Mouse (Mus musculus) hindbrain, embryonic 10.5 days (tissue): ENCODE measurements around the gene Actr10. TPM values are rescaled to one million over a fixed set of nuclear protein-coding genes. Genes with fewer than 3 reads are reported as not detected.

Experiments
- DNase-seq: peaks from one replicate; pipeline ENCODE4 v3.0.0-alpha.2; 2017; ENCODE audit warnings: low spot score
- H3K27ac ChIP-seq: fragments of 300-500 bp; sonication (generic); 2 replicates; pipeline ENCODE4 v1.5.1; 2016; ENCODE audit warnings: mild to moderate bottlenecking, moderate library complexity
- H3K27me3 ChIP-seq: fragments of 300-500 bp; sonication (generic); 2 replicates; pipeline ENCODE4 v1.6.1; 2016; ENCODE audit warnings: mild to moderate bottlenecking; ENCODE audit not compliant: poor library complexity, insufficient read depth, severe bottlenecking
- H3K36me3 ChIP-seq: fragments of 300-500 bp; sonication (generic); 2 replicates; pipeline ENCODE4 v1.6.1; 2016; ENCODE audit warnings: mild to moderate bottlenecking, moderate library complexity
- H3K4me1 ChIP-seq: fragments of 300-500 bp; sonication (generic); replicated peaks from 2 replicates; pipeline ENCODE4 v1.6.1; 2016; ENCODE audit warnings: mild to moderate bottlenecking
- H3K4me3 ChIP-seq: fragments of 300-500 bp; sonication (generic); 2 replicates; pipeline ENCODE4 v1.5.1; 2016; ENCODE audit warnings: mild to moderate bottlenecking, moderate library complexity
- H3K9me3 ChIP-seq: fragments of 300-500 bp; sonication (generic); 2 replicates; pipeline ENCODE4 v1.6.1; 2016; ENCODE audit warnings: mild to moderate bottlenecking, moderate library complexity
- WGBS: fragments of 180-500 bp; shearing (Covaris S2); methylation state at CpG from one replicate; pipeline ENCODE4 v1.1.7; 2016; 5-methylcytosine and 5-hydroxymethylcytosine counted together
- polyA plus RNA-seq: library from polyadenylated mRNA; unstranded; fragments of >200 nt; fragmentation: Nextera tagmentation; extraction: Ambion mirVana; gene quantifications from 2 replicates; pipeline ENCODE4 v1.2.1, GENCODE M21; 2016

Gene Actr10
- polyA plus RNA-seq, 1 experiment from 2014 or later = 229 TPM

GRCm38 (mm10) chr12:70911029-70911428 is 26.6 kb upstream of the Actr10 start:
- Histone ChIP-seq H3K4me1 (peaks cover 24% of the 10 kb centered on the region), H3K27ac (no peak overlapping the region), H3K36me3 (no peaks in the 10 kb centered on the region), H3K4me3 (no peak overlapping the region), H3K9me3 (peaks cover 4% of the 10 kb centered on the region; the same call in 1 of the 2 replicates), H3K27me3 (no peaks in the 10 kb centered on the region)
- peak; percentile 77 for DNase-seq
- 10% methylated on average over 5 of the region's 5 CpGs for WGBS

DNA sequence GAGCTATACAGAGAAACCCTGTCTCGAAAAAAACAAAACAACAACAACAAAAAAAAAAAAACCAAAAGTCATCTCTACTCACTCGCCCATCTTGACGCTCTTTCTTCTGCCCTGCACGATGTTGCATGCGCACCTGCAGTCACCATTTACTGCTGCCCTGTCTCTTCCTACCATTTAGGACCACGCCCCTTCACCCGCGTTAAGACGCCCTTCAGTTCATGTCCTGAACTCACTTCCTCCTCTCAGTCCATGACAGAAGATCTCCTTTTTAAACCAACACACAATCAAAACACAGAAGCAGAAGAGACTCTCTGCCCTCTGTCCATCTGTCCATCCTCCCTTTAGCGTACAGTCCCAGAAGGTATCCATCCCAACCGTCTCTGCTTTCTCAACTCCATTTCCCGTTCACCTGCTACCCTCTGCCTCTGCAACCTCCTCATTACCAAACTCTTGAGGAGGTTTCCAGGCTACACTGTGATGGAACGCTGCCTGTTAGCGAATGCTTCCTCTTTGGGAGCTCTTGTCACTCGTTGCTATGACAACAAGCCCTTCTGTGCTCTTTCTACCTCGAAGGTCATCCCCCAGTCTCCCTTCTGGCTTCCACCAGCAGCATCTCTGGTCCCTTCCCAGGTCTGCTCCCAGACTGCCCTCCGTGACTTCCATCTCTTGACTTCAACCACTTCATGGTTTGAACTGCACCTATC is 25.8 kb upstream of the Actr10 start:
- DNase-seq = no peak
- no peaks in the 10 kb centered on the region for H3K9me3 ChIP-seq
- no peak overlapping the region for H3K4me3 ChIP-seq
- H3K27me3 ChIP-seq = no peaks in the 10 kb centered on the region
- WGBS = 70% methylated on average over 17 of the region's 17 CpGs
- H3K4me1 ChIP-seq = peaks cover 24% of the 10 kb centered on the region
- no peaks in the 10 kb centered on the region for H3K36me3 ChIP-seq
- H3K27ac ChIP-seq = no peak overlapping the region

- 49% methylated on average over 3 of the region's 3 CpGs for WGBS
- Histone ChIP-seq H3K9me3 (no peaks in the 10 kb centered on the region), H3K27me3 (no peaks in the 10 kb centered on the region), H3K4me3 (no peak overlapping the region), H3K36me3 (no peaks in the 10 kb centered on the region), H3K27ac (no peak overlapping the region), H3K4me1 (peaks cover 24% of the 10 kb centered on the region)
- no peak for DNase-seq
Observed at GRCm38 (mm10) chr12:70913429-70913828, 24.2 kb upstream of the Actr10 start.

DNA sequence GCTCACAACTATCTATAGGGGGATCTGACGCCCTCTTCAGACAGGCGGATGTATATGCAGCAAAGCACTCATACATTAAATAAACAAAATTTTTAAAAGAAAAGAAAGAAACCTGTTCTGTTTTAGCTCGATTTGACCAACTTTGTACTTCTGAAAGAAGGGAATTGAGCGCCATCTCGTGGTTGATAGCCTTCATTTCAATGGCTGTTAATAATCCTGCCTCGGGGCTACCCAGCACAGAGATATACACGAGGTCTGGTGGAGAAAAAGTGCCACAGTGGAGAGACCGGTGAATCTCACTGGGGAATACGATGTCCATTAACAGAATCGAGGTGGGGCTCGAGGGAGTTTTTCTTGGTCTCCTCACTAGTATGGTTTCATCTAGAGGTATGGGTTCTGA is 23.3 kb upstream of the Actr10 start:
- no peaks in the 10 kb centered on the region for H3K36me3 ChIP-seq
- H3K27me3 ChIP-seq = no peaks in the 10 kb centered on the region
- no peak overlapping the region for H3K4me3 ChIP-seq
- H3K27ac ChIP-seq = no peak overlapping the region
- H3K4me1 ChIP-seq = peaks cover 24% of the 10 kb centered on the region
- H3K9me3 ChIP-seq = no peaks in the 10 kb centered on the region
- DNase-seq = no peak
- WGBS = 63% methylated on average over 11 of the region's 11 CpGs

DNA sequence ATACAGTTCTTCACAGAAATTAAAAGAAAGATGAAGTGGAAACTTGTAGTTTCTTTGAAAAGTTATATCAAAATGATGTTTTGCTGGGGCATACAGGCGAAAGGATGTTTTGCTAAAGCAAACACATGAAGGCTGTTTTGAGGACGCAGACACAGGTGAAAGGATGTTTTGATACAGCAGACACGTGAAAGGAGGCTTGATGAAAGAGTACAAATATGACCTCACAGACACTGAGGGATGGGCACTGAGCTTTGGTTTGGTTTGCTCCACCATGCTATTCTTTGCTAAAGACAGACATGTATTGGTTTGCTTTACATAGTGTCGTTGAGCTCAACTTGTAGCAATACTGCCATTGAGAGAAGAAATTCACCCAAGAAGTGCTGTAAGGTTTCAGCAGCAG is 7.9 kb upstream of the Actr10 start:
- 88% methylated on average over 4 of the region's 4 CpGs for WGBS
- Histone ChIP-seq H3K9me3 (0 out of 2 replicates have a peak, but pooled peaks cover 4% of the 10 kb centered on the region), H3K36me3 (no peaks in the 10 kb centered on the region), H3K27me3 (no peaks in the 10 kb centered on the region), H3K27ac (no peak overlapping the region), H3K4me1 (no peaks in the 10 kb centered on the region), H3K4me3 (no peak overlapping the region)
- no peak for DNase-seq

DNA sequence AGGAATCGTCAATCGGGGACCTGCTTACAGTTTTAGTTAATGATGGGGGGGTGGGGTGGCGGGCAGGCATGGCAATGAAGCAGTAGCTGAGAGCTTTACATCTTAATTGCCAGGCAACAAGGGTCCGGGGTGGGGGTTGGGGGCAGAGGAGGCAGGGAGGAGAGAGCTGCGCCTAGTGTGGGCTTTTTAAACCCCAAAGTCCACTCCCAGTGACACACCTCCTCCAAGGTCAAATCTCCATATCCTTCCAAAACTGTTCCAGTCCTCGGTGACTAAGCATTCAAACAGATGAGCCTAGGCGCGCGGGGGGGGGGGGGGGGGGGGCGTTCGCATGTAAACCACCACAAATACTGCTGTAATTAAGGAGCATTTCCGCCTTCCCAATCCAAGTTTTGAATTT is 507 bp upstream of the Actr10 start:
- WGBS = 24% methylated on average over 12 of the region's 12 CpGs
- DNase-seq = no peak
- H3K27me3 ChIP-seq = no peaks in the 10 kb centered on the region

DNA sequence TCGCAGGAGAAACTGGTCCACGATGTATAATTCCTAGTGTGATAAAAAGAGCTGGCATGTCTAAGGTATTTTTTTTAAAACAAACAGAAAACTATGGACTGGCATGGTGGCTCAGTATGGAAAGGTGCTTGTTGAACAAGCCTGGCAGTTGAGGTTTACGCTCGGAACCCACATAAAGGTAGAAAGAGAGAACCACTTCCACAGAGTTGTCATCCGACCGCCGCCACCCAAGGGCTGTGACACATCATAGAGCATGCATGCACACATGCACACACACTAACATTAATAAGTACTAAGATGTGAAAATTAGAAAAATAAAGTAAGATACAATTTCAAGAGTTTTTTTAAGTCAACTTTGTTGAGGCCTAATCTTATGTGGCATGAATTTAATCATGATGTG is 3.1 kb downstream of the Actr10 start:
- H3K4me3 ChIP-seq = no peak overlapping the region
- H3K27me3 ChIP-seq = no peaks in the 10 kb centered on the region
- no peaks in the 10 kb centered on the region for H3K9me3 ChIP-seq
- no peak for DNase-seq
- H3K4me1 ChIP-seq = peaks cover 10% of the 10 kb centered on the region
- no peak overlapping the region for H3K27ac ChIP-seq
- peaks cover 43% of the 10 kb centered on the region for H3K36me3 ChIP-seq
- WGBS = 96% methylated on average over 7 of the region's 7 CpGs

More for the DNA sequence above, 507 bp upstream of the Actr10 start:
- Histone ChIP-seq H3K9me3 (no peaks in the 10 kb centered on the region), H3K4me1 (peaks cover 10% of the 10 kb centered on the region), H3K27ac (peak overlapping the region; percentile 92), H3K4me3 (peak overlapping the region; percentile 91), H3K36me3 (peaks cover 17% of the 10 kb centered on the region)

- no peak for DNase-seq
- Histone ChIP-seq H3K27me3 (no peaks in the 10 kb centered on the region), H3K4me3 (no peak overlapping the region), H3K9me3 (no peaks in the 10 kb centered on the region), H3K36me3 (peaks cover 76% of the 10 kb centered on the region), H3K27ac (no peak overlapping the region), H3K4me1 (0 out of 2 replicates have a peak, but pooled peaks cover under 1% of the 10 kb centered on the region)
- 94% methylated on average over 5 of the region's 5 CpGs for WGBS
Observed at GRCm38 (mm10) chr12:70944181-70944580, 6.5 kb downstream of the Actr10 start.

GRCm38 (mm10) chr12:70946585-70947256 is 9.1 kb downstream of the Actr10 start:
- Histone ChIP-seq H3K27me3 (no peaks in the 10 kb centered on the region), H3K4me3 (no peak overlapping the region), H3K4me1 (no peaks in the 10 kb centered on the region), H3K36me3 (peaks cover 82% of the 10 kb centered on the region), H3K27ac (no peak overlapping the region), H3K9me3 (no peaks in the 10 kb centered on the region)
- no peak for DNase-seq
- 95% methylated on average over 10 of the region's 10 CpGs for WGBS

DNA sequence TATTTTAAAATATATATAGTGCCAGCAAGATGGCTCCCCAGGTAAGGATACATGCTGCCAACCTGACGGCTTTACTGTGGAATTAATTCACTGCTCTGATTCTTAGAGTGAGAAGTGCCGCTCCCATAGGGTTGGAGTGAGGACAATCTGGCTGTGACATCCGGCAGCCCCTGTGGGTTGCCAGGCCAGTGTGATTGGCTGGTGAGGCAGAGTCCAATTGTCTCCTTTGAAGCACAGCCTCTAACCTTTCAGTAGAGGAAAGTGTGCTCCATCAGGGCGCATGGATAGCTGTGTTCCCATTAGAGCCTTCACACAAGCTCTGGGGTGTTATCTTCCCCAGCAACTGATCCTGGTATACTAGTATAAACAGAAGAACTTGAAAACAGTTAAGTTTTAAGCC is 21.0 kb downstream of the Actr10 start:
- DNase-seq = no peak
- Histone ChIP-seq H3K4me1 (no peaks in the 10 kb centered on the region), H3K27me3 (no peaks in the 10 kb centered on the region), H3K36me3 (peaks cover 96% of the 10 kb centered on the region), H3K4me3 (no peak overlapping the region), H3K9me3 (no peaks in the 10 kb centered on the region), H3K27ac (no peak overlapping the region)
- 88% methylated on average over 4 of the region's 4 CpGs for WGBS

GRCm38 (mm10) chr12:70967581-70967980 is 29.9 kb downstream of the Actr10 start:
- H3K9me3 ChIP-seq = no peaks in the 10 kb centered on the region
- H3K36me3 ChIP-seq = peaks cover 17% of the 10 kb centered on the region
- no peaks in the 10 kb centered on the region for H3K27me3 ChIP-seq
- no peak for DNase-seq
- peak overlapping the region; percentile 92; the same call in 1 of the 2 replicates for H3K27ac ChIP-seq
- H3K4me1 ChIP-seq = peaks cover 11% of the 10 kb centered on the region
- WGBS = 50% methylated on average over 8 of the region's 8 CpGs
- H3K4me3 ChIP-seq = peak overlapping the region; percentile 71

DNA sequence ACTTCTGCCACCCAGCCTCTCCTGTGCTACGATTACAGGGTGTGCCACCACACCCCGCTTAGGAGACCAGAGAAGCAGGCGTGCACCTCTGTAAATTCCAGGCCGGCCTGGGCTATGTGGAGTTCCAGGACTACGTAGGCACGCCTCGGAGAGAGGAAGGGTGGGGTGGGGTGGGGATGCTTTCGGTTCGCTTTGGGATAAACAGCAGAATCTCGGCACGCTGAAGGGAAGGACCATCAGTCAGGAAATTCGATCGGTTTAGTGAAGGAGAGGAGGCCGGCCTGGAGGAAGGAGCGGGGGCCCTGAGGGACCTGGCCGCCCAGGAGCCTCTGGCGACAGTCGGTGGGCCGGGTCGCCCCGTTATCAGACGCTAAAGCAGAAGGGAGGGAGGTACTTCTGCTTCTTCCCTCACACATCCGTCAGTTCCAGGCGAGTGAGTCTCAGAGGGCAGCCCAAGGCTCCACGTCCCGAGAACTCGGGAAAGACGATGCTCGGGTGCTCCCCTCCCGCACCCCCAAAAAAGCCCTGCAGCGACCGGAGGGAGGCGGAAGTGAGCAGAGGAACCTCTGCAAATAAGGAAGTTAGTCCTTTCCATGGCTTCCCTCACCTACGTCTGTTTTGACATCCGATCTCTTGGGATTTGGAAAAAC is 30.6 kb downstream of the Actr10 start:
- H3K9me3 ChIP-seq = no peaks in the 10 kb centered on the region
- H3K27ac ChIP-seq = peak overlapping the region; percentile 92
- peak overlapping the region; percentile 71 for H3K4me3 ChIP-seq
- peaks cover 12% of the 10 kb centered on the region for H3K36me3 ChIP-seq
- H3K4me1 ChIP-seq = peaks cover 11% of the 10 kb centered on the region
- under 1% methylated on average over 35 of the region's 35 CpGs for WGBS
- peak; percentile 85 for DNase-seq
- no peaks in the 10 kb centered on the region for H3K27me3 ChIP-seq

DNA sequence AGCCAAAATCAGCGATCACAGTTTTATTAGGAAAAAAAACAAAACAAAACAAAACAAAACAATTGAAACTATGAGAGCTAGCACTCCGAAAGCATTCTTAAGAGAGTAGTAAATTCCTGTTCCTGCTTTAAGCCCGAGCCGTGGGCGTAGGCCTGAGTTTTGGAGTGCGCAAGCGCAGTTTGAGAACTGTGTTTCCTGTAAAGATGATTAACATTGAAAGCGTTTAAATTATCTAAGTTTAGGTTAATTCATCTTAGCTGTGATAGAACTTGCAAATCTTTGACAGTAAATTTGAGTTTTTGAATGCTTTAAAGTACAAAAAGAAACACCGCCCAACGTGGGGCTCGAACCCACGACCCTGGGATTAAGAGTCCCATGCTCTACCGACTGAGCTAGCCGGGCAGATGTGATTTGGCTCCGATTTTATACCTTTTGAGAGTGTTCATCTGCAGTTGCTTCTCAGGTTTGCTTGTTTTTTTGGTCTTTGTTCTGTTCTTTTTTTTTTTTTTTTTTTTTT is 31.2 kb downstream of the Actr10 start:
- H3K27me3 ChIP-seq = no peaks in the 10 kb centered on the region
- H3K36me3 ChIP-seq = peaks cover 6% of the 10 kb centered on the region
- H3K4me1 ChIP-seq = peaks cover 11% of the 10 kb centered on the region
- DNase-seq = peak; percentile 86
- H3K4me3 ChIP-seq = peak overlapping the region; percentile 71
- H3K9me3 ChIP-seq = no peaks in the 10 kb centered on the region
- 1% methylated on average over 15 of the region's 15 CpGs for WGBS
- H3K27ac ChIP-seq = peak overlapping the region; percentile 92
